Mouse (Mus musculus) kidney, adult 9 months (tissue): Measurements from ENCODE around the gene Swt1.
"Not testable (repeated sequence)": the region's sequence is repeated elsewhere in the genome, so short reads cannot be mapped to it uniquely, and the experiment has no call there.

Experiments used
- DNase-seq: peaks from one replicate; pipeline ENCODE4 v3.0.0; 2022

Gene Swt1

DNA sequence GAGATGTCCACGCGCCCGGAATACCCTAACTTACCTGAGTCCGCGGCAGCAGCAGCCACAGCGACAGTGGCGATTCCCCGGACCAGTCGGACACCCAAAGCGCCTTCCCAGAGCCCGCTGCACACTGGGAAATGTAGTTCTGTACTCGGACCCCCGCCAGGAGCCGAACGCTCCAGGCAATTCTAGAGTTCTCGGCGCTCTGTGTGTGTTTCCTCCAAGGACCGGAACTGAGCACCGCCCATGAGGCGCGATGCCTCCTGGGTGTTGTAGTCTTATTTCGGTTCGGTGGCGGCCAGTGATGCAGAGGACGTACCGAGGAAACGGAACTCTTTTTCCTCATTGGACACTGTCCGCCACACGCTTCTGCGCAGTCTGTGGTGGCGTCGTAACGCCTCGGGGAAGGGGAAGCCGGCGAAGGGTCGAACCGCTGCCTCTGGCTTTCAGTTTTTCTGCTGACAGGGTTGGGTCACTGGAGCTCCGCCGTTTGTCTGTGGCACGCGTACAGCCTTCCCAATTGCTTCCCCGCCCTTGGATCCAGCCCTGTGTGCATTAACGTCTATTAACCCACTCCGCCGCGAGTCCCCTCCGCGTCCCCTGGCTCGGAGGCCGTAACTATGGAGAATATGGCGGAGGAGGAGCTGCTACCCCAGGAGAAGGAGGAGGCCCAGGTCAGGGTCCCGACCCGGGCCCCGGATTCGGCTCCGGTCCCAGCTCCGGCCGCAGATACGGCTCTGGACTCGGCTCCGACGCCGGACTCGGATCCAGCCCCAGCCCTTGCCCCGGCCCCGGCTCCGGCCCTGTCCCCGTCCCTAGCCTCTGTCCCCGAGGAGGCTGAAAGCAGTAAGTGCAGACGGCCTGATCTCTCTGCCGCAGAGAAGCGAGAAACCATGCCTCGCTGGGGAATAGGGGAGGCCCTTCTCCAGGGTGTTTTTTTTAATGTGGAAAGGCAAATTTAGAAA is at the start of gene Swt1, which contains the start of gene Trmt1l:
TSS of gene Swt1 (minus strand) at position 193 of the 959 bp plus-strand sequence.
TSS of gene Trmt1l (plus strand) at position 280 of the 959 bp plus-strand sequence.
- peak; percentile 99 for DNase-seq

DNA sequence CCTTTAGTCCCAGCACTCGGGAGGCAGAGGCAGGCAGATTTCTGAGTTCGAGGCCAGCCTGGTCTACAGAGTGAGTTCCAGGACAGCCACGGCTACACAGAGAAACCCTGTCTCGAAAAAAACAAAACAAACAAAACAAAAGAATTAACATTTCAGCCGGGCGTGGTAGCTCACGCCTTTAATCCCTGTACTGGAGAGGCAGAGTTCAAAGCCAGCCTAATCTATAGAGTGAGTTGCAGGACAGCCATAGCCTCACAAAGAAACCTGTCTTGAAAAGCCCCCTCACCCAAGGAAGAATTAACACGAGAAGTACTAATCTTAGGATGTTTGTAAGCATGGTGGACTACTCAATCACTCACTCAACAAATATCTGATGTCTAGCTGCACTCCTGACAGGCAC is 44.1 kb upstream of the Swt1 start:
- not testable (repeated sequence) for DNase-seq

DNA sequence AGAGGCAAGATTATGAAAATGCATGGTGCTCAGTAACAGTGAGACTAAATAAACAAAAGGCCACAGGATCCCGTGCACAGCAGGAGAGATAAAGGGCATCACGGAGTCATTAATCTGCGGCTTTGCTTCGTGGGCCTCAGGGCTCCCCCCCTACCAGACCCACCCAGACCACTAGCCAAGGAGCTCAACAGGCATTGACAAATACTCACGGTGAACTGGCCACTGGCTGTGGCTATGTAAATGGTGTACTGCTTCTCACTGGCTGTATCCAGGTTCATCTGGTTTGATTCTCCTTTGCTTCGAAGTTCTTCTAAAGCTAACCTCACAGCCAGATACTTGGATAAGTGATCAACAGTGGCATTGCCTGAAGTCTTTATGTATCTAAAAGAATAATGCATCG is 43.2 kb upstream of the Swt1 start:
- DNase-seq, result no peak

DNA sequence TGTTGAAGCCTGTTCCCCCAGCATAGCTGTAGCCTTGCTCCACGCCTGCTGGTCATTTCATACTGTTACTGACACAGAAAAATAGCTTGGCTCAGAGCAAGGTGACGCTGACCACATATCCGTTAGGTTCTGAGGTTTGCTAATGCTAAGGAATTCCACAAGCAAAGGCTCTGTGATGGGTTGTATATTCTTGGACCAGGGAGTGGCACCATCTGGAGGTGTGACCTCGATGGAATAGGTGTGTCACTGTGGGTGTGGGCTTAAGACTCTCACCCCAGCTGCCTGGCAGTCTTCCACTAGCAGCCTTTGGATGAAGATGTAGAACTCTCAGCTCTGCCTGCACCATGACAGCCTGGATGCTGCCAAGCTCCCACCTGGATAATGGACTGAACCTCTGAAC is 38.3 kb upstream of the Swt1 start:
- DNase-seq, result no peak

DNA sequence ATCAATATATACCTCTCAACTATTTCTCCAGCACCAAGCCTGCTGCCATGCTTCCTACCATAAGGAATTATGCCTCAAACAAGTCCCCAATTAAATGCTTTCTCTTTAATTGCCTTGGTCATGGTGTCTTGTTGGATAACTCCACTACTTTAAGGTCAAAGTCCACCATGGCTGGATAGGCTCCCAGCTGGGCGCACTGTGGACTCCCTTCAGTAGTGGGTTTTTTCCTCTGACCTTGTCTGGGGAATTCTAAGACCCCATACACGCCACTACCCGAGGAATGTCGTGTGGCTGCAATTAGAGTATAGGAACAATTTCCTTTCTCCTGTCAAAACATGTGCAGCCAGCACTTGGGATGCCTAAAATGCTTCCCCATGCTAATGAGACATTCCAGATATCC is 36.7 kb upstream of the Swt1 start:
- peak; percentile 81 for DNase-seq

DNA sequence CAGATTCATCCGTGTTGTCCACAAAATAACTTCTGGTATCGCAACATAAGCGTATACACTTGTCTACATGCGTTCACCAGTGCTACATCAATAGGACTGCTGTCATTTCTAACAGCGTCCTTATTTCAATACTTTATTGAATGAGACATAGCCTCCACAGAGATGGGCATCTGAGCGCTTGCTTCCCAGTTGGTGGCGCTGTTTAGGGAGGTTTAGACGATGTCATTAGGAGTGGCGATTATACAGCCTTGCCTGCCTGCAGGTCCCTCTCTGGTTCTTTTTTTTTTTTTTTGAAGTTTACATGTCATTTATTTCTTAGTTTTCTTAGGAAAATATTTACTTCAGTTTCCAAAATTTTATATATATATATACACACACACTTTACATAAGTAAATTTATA is 33.0 kb upstream of the Swt1 start:
- DNase-seq, result no peak

DNA sequence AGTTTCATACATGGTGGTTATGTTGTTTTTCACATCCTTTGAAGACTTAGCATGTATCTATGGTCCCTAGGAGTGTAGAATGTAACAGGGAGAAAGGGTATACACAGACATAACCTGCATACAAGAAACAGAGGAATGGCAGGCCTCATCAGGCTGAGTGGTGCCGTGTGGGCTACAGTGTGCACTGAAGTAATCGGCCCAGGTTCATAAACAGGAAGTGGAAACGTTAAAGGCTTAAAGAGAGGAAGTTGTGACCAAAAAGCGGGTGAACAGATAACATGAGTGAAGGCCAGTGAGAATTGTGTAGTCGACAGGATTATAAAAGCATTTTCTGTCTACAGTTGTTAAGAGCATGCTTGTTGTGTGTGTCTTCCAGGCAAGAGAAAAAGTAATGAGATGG is 28.8 kb upstream of the Swt1 start:
- no peak for DNase-seq

DNA sequence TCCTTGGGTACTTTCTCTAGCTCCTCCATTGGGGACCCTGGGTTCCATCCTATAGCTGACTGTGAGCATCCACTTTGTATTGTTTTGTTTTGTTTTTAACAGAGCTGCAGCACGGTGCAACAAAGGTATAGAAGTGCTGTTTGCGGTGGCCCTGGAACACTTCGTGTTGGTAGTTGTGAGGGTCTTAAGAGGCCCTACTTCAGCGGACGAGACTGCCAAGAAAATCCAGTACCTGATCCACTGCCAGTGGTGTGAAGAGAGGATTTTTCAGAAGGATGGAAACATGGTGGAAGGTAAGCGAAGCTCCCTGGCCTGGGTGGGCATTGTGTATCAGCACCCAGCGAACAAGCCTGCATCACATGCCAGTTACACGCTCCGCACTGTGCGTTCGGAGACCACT is 23.7 kb upstream of the Swt1 start:
- no peak for DNase-seq

DNA sequence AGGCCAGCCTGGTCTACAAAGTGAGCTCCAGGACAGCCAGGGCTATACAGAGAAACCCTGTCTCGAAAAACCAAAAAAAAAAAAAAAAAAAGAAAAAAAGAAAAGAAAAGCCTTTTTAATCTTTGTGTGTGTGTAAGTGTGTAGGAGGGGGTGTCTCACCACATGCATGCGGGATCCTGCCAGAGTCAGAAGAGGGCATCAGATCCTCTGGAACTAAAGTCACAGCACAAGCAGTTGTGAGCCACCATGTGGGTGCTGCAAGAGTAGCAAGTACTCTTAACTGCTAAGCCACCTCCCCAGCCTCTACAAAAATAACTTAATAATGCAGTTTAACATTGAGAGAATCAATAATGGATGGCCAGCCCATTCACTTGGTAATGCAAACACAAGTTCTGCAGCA is 22.6 kb upstream of the Swt1 start:
- DNase-seq, result no peak

DNA sequence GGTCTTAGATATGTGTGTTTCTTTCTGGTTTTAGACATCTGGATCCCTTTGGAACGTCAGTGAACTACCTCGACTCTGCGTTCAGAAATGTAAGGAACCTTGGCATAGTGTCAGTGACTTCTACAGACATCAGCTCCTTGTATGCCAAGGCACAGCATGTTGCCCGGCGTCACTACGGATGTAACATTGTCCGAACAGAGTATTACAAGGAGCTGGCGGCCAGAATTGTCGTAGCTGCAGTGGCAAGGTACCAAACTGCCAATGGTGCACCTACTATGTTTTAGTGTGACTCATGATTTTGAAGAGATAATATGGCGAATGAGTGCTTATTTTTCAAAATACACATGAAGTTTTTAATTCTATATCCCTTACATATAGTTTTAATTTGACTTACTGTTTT is 21.6 kb upstream of the Swt1 start:
- DNase-seq, result no peak

DNA sequence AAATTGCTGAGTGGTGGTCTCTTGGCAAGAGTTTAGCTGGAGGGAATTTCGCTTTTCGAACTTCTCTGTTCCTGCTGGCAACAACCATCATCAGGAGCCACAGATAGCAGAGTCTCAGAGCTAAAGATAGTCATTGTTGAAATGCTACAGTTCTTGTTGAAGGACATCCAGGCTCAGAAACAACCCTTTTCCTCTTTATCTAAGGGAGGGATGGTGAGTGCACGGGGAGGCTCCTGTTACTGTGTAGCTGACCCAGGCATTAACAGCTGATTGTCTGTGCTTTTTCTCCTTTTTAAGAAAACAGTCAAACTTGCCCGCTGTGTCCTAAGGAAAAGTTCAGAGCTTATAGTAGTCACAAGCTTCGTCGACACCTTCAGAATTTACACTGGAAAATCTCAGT is 7.2 kb upstream of the Swt1 start:
- no peak for DNase-seq

DNA sequence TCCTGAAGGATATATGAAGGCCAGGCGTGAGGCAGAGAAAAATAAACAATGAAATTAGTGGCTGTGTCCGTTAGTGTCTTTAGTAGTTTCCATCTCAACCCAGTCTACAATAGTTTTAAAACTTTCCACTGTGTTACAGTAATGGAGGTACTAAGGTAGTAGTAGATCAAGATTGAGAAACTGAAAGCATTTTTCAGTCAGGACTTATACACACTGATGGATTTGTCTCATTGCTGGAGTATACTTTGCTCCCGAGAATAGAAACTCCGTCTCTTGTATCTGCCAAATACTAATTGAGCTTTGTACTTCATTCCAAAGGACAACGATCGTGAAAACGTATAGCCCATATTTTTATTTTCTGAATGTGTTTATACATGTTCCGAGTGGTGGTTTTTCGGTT is 1.1 kb upstream of the Swt1 start:
- DNase-seq, result peak; percentile 23

DNA sequence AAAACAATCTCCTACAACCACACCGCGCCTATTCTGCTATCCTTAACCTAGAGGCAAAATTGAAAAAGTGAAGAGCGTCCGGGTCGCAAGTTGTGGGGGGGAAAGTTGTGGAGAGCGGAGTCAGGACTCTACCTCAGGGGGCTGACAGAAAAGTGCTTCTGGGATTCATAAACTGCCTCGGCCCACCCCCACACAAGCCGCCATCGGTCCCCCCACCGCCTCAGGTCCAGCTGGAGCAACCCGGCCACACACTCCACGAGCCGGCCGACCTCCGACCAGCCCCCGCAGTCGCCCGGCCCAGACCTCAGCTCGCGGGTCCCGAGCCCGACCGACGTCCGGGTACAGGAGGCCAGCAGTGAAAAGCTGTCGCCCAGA is 380 bp downstream of the Swt1 start:
- DNase-seq, result no peak

DNA sequence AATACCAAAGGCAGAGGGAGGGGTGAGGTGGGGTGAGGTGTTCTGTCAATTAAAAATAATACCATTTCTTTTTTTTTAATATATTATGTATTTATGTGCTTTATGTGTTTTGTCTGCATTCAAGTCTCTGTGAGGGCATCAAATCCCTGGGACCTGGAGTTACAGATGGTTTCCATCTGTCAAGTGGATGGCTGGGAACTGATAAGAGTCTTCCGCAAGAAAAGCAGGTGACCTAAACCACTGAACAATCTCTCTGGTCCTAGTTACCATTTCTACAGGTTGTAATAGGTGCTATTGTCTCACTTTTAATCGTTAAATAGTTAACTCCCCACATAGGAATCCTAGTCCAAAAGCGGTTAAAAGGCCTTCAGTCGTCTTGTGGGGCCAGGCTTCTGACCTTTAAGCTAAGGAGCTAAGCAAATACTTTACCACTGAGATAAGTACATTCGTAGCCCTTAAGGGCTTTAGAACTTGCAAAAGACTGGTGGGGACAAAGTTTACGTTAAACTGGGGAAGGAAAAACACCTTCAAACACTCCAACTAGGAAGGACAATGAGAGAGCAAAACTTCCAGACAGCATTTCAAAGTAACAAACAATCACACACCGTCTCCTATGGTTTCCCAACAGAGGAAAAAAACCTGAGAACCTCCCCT is 1.2 kb downstream of the Swt1 start:
- DNase-seq, result peak; percentile 21

DNA sequence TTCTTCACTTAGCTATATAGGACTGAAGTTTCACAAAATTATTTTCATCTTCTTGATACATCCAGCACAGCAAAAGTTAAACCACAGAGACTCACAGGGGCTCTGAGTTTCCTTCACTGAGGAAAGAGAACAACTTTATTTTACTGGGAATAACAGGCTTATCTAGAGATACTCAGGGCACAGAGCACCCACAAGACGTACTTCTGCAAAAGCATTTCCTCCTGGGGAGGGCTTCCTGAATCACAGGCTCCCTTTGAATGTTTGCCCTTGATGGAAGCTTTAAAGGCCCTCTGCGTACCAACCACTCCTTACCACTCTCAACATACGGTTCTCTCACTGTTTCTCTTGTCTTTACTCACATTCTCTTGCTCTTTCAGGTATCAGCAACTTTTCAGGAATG is 6.1 kb downstream of the Swt1 start:
- DNase-seq, result no peak

DNA sequence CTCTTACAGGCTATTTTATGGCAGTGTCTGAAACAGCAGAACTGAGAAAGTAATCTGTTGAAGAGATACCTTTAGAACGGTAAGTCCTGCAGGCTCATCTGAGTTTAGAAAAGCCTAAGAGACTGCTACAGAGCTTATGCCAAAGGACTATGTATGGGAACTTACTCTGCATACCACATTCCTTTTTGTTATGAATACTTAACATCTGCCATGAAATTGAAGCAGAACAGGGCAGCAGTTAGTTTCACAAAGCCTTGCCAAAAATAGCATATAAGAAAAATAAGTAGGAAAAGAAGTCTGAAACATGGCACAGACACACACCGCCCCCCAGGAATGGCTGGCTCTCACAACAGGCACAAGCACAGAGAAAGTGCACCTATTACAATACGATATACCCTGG is 18.4 kb downstream of the Swt1 start:
- DNase-seq, result no peak

DNA sequence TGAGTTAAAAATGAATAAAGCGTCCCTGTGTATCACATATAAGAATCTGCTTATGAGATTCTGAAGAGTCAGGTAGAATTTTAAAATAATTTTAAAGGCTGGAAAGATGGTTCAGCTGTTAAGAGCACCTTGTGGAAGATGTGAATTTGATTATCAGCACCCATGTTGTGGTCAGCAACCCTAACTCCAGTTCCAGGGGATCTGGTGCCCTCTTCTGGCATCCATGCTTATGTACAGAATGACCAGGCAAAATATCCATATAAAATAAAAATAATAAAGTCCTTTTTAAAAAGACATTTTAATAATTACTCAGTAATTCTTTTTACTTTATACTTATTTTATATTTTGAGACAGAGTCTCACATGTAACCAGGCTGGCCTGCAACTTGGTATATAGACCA is 38.2 kb downstream of the Swt1 start:
- DNase-seq, result peak; percentile 42

DNA sequence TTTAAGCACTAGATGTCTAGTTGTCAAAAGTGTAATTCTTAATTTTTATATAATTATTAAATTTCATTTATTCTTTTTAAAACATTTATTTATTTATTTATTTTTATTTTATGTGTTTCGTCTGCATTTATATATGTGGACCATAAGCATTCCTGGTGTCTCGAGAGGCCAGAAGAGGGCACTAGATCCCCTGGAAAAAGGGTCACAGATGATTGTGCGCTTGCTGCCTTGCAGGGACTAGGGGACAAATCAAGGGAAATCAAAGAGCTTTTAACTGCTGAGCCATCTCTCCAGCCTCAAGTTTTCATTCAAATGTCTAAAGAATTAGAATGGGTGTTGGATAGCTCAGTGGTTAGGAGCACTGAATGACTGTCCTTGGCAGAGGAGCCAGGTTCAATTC is 50.9 kb downstream of the Swt1 start:
- no peak for DNase-seq

DNA sequence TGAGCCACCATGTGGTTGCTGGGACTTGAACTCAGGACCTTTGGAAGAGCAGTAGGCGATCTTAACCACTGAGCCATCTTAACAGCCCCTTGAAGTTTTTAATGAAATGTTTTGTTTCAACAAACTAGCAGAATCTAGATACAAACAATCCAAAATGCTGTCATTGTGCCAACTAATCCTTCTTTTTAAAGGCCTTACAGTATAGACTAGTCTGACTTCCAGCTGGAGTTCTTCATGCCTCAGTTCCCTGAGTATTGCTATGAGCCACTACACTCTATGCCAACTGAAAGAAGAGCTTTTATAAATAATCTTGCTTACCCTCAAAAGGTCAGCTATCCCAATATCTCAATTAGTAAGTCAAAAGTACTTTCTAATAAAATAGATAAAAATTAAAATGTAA is 55.4 kb downstream of the Swt1 start:
- no peak for DNase-seq

DNA sequence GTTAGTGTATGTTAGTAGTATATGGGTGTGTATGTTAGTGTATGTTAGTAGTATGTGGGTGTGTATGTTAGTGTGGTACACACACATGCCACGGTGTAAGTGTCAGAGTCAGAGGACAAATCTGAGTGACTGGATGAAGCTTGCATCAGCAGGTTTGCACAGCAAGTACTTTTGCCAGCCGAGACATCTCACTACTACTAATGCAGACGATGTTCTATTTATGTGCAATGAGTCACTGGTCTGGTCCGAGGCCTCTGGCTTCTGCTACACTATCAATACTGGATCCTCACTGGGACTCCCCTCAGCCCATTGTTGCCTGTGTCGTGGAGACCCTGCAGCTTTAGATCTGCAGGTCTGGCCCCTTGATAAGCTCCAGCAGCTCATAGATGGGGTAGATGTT is 56.7 kb downstream of the Swt1 start:
- DNase-seq, result no peak

DNA sequence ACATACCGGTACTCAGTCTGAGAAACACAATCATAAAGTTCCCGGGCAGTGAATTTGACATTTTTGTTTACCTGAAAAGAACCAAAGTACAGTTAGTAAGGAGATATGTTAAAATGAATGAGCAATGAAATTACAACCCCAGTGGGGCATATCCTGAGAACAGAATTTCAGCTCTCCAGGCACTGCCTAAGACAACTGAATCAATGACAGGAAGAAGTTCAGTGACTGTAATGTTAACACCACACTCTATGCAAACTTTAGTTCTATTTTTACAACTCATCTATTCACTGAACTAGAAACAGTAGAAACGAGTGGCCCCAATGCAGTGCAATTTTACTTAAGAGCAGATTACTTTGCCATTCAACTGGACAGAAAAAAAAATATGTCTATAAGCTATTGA is 57.7 kb downstream of the Swt1 start:
- DNase-seq, result no peak

DNA sequence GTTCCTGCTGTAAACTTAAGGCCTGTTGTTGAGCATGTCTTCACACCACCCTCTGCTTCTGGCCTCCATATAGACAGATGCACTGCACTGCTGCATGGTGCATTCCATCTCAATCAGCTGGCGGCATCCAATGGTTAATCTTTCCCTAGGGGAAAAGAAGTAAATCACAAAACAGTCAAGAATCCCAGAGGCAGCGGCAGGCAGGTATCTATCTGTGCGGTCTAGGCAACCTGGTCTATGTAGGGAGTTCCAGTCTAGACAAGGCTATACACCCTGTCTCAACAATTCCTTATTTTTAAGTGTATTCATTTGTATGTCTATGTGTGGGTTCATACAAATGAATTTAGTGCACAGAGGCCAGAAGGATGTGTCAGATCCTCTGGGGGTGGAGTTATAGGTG is 59.8 kb downstream of the Swt1 start:
- no peak for DNase-seq

DNA sequence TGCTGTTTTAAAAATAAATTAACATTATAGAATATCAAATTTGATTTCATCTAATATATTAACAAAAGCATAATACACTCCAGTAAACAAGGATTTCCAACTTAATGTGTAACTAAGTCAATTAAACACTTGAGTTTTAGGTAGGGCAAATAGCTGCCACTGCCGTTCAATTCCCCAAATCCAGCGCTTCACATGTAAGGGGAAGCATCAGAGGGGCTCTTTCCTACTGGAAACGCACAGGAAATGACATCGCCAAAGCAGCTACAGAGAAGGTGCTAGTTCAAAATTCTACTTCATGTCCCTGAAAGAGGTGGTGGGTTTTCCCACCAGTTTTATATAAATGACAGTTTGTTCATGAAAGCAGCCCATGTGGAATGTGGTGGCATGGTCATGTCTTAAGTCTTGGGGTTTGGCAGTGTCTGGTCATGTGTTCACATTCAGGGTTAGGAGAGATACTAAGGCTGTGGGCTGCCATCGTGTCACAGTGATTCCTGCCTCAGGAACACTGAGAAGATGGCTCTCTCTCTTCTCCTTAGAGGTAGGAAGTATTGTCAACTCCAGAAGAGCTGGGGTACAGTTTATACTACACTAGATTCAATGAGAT is 60.4 kb downstream of the Swt1 start:
- DNase-seq, result no peak
